Mouse (Mus musculus) stomach, embryonic 16.5 days (tissue): ENCODE results near the gene Gm11733. TPM values are rescaled to one million over a fixed set of nuclear protein-coding genes. Genes with fewer than 3 reads are reported as not detected.

Source experiments
- ATAC-seq: fragments of 200-750 bp; cut with Nextera tagmentation; 2 replicates; pipeline ENCODE4 v1.8.0; 2017; ENCODE audit warnings: moderate number of reproducible peaks, moderate TSS enrichment; ENCODE audit not compliant: insufficient read depth, low FRiP score
- H3K27ac ChIP-seq: fragments of 300-500 bp; sonication (generic); 2 replicates; pipeline ENCODE4 v1.5.1; 2014; ENCODE audit warnings: low read length
- H3K27me3 ChIP-seq: fragments of 300-500 bp; sonication (generic); 2 replicates; pipeline ENCODE4 v1.6.1; 2014; ENCODE audit warnings: low read length, control low read depth, mixed read lengths; ENCODE audit not compliant: control insufficient read depth, insufficient read depth
- H3K36me3 ChIP-seq: fragments of 300-500 bp; sonication (generic); 2 replicates; pipeline ENCODE4 v1.6.1; 2014; ENCODE audit warnings: low read length; ENCODE audit not compliant: control insufficient read depth, insufficient read depth
- H3K4me1 ChIP-seq: fragments of 300-500 bp; sonication (generic); 2 replicates; pipeline ENCODE4 v1.6.1; 2014; ENCODE audit warnings: low read length, control low read depth, mixed read lengths; ENCODE audit not compliant: control insufficient read depth, insufficient read depth
- H3K4me2 ChIP-seq: fragments of 300-500 bp; sonication (generic); 2 replicates; pipeline ENCODE4 v1.6.1; 2014; ENCODE audit warnings: low read depth, low read length, mixed read lengths
- H3K4me3 ChIP-seq: fragments of 300-500 bp; sonication (generic); replicated peaks from 2 replicates; pipeline ENCODE4 v1.5.1; 2014; ENCODE audit warnings: mild to moderate bottlenecking, low read length
- H3K9ac ChIP-seq: fragments of 300-500 bp; sonication (generic); 2 replicates; pipeline ENCODE4 v1.6.1; 2014; ENCODE audit warnings: low read length
- H3K9me3 ChIP-seq: fragments of 300-500 bp; sonication (generic); replicated peaks from 2 replicates; pipeline ENCODE4 v1.6.1; 2016; ENCODE audit warnings: low read length, control low read depth; ENCODE audit not compliant: control insufficient read depth
- WGBS: fragments of 180-500 bp; shearing (Covaris S2); extraction: QIAGEN DNeasy Blood & Tissue Kit; methylation state at CpG from one replicate; pipeline ENCODE4 v1.1.7; 2014; 5-methylcytosine and 5-hydroxymethylcytosine counted together
- polyA plus RNA-seq: library from polyadenylated mRNA; unstranded; fragments of >200 nt; fragmentation: Nextera tagmentation; extraction: Ambion mirVana; gene quantifications from 2 replicates; pipeline ENCODE4 v1.2.1, GENCODE M21; 2015

Gm11733 gene
- not detected in 2 replicates for polyA plus RNA-seq

DNA sequence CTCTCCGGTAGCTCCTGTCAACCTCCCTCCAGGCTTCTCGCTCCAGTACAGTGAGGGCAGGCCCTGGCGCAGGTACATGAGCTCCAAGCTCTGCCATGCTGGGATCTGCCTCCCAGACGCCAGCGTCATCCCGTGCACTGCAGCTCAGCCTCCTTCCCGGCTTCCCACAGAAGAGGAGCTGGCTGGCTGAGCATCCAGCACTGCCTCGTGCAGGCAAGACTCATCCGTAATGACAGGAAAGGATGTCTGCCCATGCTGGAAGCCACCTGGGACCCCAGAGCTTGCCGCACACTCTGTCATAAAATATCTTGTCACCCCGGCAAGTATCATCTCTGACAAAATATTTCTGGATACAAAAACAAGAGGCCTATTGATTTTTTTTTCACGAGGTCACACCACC lies at the start of gene Gm11733:
Gene Gm11733, plus strand, starts transcription at position 171 of the 400 bp plus-strand sequence.
- no peaks in the 10 kb centered on the region for H3K36me3 ChIP-seq
- no peaks in the 10 kb centered on the region for H3K27me3 ChIP-seq
- WGBS, result 27% methylated on average over 12 of the region's 12 CpGs
- peak within 1 kb of the TSS; percentile 69 for H3K9ac ChIP-seq
- peak within 1 kb of the TSS; percentile 21 for H3K4me3 ChIP-seq
- peak within 1 kb of the TSS; percentile 44; the same call in 1 of the 2 replicates for H3K27ac ChIP-seq
- peaks cover 6% of the 10 kb centered on the region; the same call in 1 of the 2 replicates for H3K9me3 ChIP-seq
- no peak for ATAC-seq
- H3K4me2 ChIP-seq, result peak within 1 kb of the TSS; percentile 63
- peaks cover 20% of the 10 kb centered on the region for H3K4me1 ChIP-seq

DNA sequence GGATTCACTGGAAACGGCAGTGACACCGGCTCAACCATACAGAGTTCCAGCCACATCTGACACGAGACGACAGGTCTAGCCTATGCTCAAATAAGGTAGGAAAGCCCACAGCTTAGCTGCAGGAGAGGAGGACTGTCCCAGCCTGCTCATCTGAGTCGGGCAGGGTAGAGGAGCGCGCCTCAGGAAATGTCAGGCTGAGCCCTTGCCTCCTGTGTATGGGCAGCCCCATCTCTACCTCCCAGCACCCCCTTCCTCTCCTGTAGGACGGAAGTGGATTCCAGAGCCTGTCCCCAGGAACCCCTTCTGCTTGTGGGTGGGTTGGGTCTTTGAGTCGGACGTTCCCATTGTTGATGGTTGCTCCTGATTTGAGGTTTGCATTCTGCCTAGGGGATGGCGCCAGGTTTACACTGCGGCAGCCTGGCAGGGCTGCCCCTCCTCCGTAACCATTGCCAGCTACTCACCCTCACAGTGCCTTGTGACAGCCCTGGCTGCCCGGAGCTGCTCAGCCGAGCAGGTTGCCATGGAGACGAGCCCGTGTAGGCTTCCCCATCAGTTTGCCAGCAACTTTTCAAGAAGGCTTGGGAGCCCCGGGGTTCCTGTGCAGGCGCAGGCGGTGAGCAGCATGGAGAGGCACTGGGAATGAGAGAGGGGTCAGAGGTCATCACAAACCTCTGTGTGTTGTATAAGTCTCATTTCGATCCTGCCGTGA lies 47.6 kb upstream of the Gm11733 start:
- Histone ChIP-seq H3K27me3 (peaks cover 14% of the 10 kb centered on the region), H3K9ac (no peak overlapping the region), H3K36me3 (no peaks in the 10 kb centered on the region), H3K4me3 (no peak overlapping the region), H3K9me3 (no peaks in the 10 kb centered on the region; the same call in 1 of the 2 replicates), H3K4me1 (peaks cover 10% of the 10 kb centered on the region), H3K4me2 (no peak overlapping the region), H3K27ac (no peak overlapping the region)
- no peak; the same call in 1 of the 2 replicates for ATAC-seq
- WGBS, result 26% methylated on average over 22 of the region's 22 CpGs

DNA sequence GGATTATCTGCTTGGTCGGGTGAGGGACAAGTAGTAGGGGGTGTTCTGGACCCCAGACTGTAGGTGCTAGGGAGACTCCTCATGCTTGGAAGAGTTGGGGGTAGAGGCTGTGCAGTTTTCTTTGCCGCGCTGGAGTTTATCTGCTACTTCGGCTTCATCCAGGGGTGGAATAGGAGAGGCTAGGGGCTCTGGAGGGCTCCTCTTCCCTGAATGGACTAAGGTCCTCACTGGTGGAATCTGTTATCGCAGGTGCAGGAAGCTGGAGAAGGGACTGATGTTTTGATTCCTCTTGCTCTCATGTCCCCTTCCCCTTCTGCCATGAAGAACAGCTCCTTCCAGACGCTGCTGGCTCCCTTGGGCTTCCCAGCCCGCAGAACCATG lies 47.1 kb upstream of the Gm11733 start:
- no peak for ATAC-seq

DNA sequence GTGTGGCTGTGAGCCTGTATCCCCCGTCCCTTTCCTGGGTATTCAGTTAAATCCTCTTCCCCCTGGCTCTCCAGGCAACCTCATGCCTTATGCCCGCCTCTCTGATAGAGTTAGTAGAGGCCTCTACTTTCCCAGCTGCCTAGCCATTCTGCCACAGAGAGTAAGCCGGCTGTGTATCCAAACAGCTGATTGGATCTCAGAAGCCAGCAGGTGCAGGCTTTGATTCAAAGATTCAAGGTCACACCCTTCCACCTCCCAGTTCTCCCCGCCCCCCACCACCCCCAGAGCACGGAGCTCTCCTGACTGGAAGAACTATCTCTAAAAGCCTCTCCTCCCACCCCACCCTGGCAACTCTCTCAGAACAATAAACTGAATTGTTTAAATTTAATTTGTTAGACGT lies 45.8 kb upstream of the Gm11733 start:
- Histone ChIP-seq H3K4me2 (no peak overlapping the region), H3K27me3 (peaks cover 14% of the 10 kb centered on the region), H3K4me3 (no peak overlapping the region), H3K9me3 (no peaks in the 10 kb centered on the region; the same call in 1 of the 2 replicates), H3K4me1 (peaks cover 10% of the 10 kb centered on the region), H3K36me3 (no peaks in the 10 kb centered on the region), H3K27ac (no peak overlapping the region), H3K9ac (no peak overlapping the region)
- no peak; the same call in 1 of the 2 replicates for ATAC-seq
- WGBS, result 36% methylated on average over 6 of the region's 6 CpGs

More for the DNA sequence above, 47.1 kb upstream of the Gm11733 start:
- Histone ChIP-seq H3K9ac (no peak overlapping the region), H3K9me3 (no peaks in the 10 kb centered on the region; the same call in 1 of the 2 replicates), H3K27me3 (peaks cover 14% of the 10 kb centered on the region), H3K4me1 (peaks cover 10% of the 10 kb centered on the region), H3K4me2 (no peak overlapping the region), H3K4me3 (no peak overlapping the region), H3K36me3 (no peaks in the 10 kb centered on the region), H3K27ac (no peak overlapping the region)
- 55% methylated on average over 7 of the region's 7 CpGs for WGBS

DNA sequence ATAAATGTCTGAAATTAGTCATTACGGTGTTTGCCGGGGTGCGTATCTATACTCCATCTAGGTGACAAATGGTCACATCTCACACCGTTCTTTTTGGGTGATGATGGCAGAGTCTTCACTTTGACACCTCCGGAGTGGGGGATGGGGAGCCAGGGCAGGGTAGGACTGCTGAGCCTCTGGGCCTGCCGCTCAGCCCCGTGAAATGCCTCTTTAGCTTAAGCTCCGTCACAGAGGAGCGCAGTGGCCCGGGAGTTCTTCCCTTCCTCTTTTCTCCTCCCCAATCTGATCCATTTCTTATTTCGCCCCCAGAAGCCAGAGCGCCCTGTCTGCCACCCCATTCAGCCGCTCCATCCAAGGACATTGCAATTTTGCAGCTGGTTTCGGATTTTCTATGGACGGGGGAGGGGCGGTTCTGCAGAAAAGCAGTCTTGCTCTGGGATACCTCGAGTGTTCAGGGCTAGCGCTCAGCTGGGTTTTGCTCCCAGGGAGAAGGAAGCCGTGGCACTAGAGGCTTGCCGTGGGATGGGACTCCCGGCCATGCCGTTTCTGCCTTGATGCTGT lies 43.2 kb upstream of the Gm11733 start:
- Histone ChIP-seq H3K4me2 (peak overlapping the region; percentile 40), H3K4me3 (peak overlapping the region; percentile 11; the same call in 1 of the 2 replicates)
- WGBS, result 19% methylated on average over 22 of the region's 22 CpGs

DNA sequence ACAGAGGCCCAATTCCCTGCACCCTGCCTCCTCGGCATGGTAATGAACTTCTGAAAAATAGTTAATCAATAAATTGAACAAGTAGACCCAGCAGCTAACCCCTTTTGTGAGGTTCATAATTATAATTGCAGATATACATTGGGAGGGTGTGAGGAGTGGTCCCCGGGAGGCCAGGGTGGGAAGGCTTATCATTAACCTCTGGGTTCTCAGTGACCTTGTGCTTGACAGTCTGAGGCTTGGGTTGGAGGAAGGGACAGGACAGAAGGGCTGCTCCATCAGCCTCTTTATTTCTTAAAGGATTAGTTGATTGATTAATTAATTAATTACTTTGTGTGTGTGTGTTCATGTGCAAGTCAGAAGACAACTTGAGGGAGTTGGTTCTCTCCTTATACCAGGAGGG lies 40.1 kb upstream of the Gm11733 start:
- no peak overlapping the region for H3K27ac ChIP-seq
- no peak overlapping the region for H3K9ac ChIP-seq
- no peak for ATAC-seq
- no peaks in the 10 kb centered on the region for H3K36me3 ChIP-seq
- no peak overlapping the region for H3K4me2 ChIP-seq
- 72% methylated on average over 2 of the region's 2 CpGs for WGBS
- no peak overlapping the region for H3K4me3 ChIP-seq
- peaks cover 5% of the 10 kb centered on the region; the same call in 1 of the 2 replicates for H3K4me1 ChIP-seq
- peaks cover 6% of the 10 kb centered on the region; the same call in 1 of the 2 replicates for H3K27me3 ChIP-seq
- H3K9me3 ChIP-seq, result no peaks in the 10 kb centered on the region

More for the DNA sequence above, 43.2 kb upstream of the Gm11733 start:
- no peak for ATAC-seq
- Histone ChIP-seq H3K27ac (no peak overlapping the region), H3K9me3 (no peaks in the 10 kb centered on the region), H3K36me3 (no peaks in the 10 kb centered on the region), H3K9ac (peak overlapping the region; percentile 26; the same call in 1 of the 2 replicates), H3K4me1 (peaks cover 10% of the 10 kb centered on the region), H3K27me3 (peaks cover 10% of the 10 kb centered on the region; the same call in 1 of the 2 replicates)

DNA sequence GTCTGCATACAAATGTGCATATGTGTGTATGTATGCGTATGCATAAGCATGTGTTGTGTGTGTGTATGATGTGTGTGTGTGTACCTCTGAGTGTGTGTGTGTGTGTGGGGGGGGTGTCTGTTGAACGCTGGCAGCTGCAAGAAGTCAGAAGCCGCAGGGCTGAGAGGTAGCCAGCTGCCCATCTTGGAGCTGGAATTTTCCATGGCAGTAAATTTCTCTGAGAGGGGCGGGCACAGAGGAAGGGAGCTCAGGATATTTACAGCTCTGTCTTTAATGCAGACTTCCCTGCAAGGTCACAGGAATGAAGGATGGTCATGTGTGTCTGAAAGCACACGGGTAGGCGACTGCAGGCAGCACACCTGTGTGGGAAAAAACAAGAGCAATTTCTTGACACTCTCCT lies 38.5 kb upstream of the Gm11733 start:
- Histone ChIP-seq H3K27ac (no peak overlapping the region), H3K9ac (no peak overlapping the region), H3K4me3 (no peak overlapping the region), H3K36me3 (no peaks in the 10 kb centered on the region), H3K4me2 (no peak overlapping the region), H3K27me3 (peaks cover 2% of the 10 kb centered on the region; the same call in 1 of the 2 replicates), H3K4me1 (peaks cover 5% of the 10 kb centered on the region; the same call in 1 of the 2 replicates), H3K9me3 (no peaks in the 10 kb centered on the region)
- WGBS, result 40% methylated on average over 6 of the region's 6 CpGs
- no peak for ATAC-seq

DNA sequence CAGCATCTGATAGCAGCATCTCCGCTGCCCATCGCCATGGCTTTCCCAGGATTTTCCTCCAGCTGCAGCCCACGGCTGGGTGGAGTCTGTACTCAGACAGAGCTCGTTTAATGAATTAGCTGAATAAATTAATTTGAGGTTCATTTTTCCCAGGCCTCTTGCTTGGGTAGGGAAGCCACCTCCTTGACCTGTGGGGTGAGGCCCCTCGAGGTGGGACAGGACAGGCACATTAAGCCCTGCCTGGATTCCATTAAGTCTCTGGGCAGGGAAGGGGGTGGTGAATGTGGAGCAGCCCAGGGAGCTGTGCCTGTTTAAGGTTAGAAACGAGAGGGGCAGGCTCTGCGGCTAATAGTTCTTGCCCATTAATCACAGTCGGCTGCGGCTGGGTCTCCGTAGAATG lies 30.1 kb upstream of the Gm11733 start:
- Histone ChIP-seq H3K4me1 (0 out of 2 replicates have a peak, but pooled peaks cover 4% of the 10 kb centered on the region), H3K9ac (no peak overlapping the region), H3K9me3 (no peaks in the 10 kb centered on the region), H3K4me2 (no peak overlapping the region), H3K27ac (no peak overlapping the region), H3K4me3 (no peak overlapping the region), H3K27me3 (peaks cover 6% of the 10 kb centered on the region; the same call in 1 of the 2 replicates), H3K36me3 (no peaks in the 10 kb centered on the region)
- 26% methylated on average over 10 of the region's 10 CpGs for WGBS
- 0 out of 2 replicates have a peak, but pooled peaks have one; percentile 50 for ATAC-seq

DNA sequence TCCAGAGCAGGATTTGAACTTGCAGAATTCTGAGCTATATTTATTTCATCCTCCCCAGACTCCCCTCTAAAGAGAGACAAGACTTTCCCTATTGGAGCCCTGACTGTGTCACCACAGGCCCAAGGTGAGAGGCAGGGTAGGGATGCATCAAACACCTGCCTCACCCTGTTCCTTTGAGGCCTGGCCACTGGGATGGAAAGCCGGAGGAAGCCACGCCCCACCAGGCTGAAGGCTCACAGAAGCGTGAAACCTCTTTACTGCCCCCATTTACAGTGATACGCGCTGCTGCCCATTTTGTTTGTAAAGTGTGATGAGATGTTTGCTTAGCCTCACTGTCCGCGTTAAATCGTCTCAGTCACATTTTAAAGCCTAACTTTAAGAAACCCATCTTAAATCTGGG lies 25.0 kb upstream of the Gm11733 start:
- Histone ChIP-seq H3K9ac (no peak overlapping the region), H3K36me3 (no peaks in the 10 kb centered on the region), H3K27me3 (peaks cover 20% of the 10 kb centered on the region; the same call in 1 of the 2 replicates), H3K27ac (no peak overlapping the region), H3K4me3 (no peak overlapping the region), H3K9me3 (no peaks in the 10 kb centered on the region), H3K4me1 (0 out of 2 replicates have a peak, but pooled peaks cover 3% of the 10 kb centered on the region), H3K4me2 (no peak overlapping the region)
- WGBS, result 7% methylated on average over 8 of the region's 8 CpGs
- no peak for ATAC-seq
